Comparison of ENCODE assay signal across 18 mouse cellular contexts in genomic region chr7:109309506-109309905, GRCm38 (mm10).
"Had no signal": no experiment of that assay in that cellular context is flagged by ENCODE, and none has a peak within 500 bp of the region (broad histone marks: within the 10 kb centered on the region; RNA-seq: fewer than 3 reads in every experiment).

No protein-coding gene starts in this region.

- H3K4me2 ChIP-seq: lung, embryonic 14.5 days; midbrain, embryonic 13.5 days; neural tube, embryonic 13.5 days; neural tube, embryonic 15.5 days had no signal

- H3K36me3 ChIP-seq: midbrain, embryonic 10.5 days; midbrain, embryonic 13.5 days; neural tube, embryonic 13.5 days; neural tube, embryonic 15.5 days had no signal

- DNase-seq: lung, adult 18-20 months; lung, embryonic 14.5 days; lung, postnatal 10 days; lung, postnatal 4 days; retina, postnatal 1 day; right cerebral cortex, adult 18-20 months; right cerebral cortex, postnatal 25 days; right cerebral cortex, postnatal 4 days; spleen, adult 18-20 months; thymus, adult 18-20 months; thymus, postnatal 14 days; thymus, postnatal 36 days had no signal

- H3K4me1 ChIP-seq: midbrain, embryonic 13.5 days; neural tube, embryonic 13.5 days; neural tube, embryonic 15.5 days had no signal

- ATAC-seq: midbrain, embryonic 13.5 days; midbrain, embryonic 16.5 days had no signal

- H3K9me3 ChIP-seq: midbrain, embryonic 10.5 days; midbrain, embryonic 13.5 days; neural tube, embryonic 13.5 days; neural tube, embryonic 15.5 days had no signal

- H3K4me3 ChIP-seq: midbrain, embryonic 10.5 days; midbrain, embryonic 13.5 days; myocyte; neural tube, embryonic 13.5 days; neural tube, embryonic 15.5 days had no signal

- H3K27me3 ChIP-seq: midbrain, embryonic 13.5 days; neural tube, embryonic 13.5 days; neural tube, embryonic 15.5 days had no signal

- H3K27ac ChIP-seq: midbrain, embryonic 10.5 days; midbrain, embryonic 13.5 days; neural tube, embryonic 13.5 days; neural tube, embryonic 15.5 days had no signal

- H3K9ac ChIP-seq: lung, embryonic 14.5 days; midbrain, embryonic 13.5 days; neural tube, embryonic 13.5 days; neural tube, embryonic 15.5 days had no signal
